Mouse (Mus musculus) kidney, postnatal 25 days (tissue): Measurements from ENCODE around the gene Cdc42ep2.

Experiments
- DNase-seq, 2 experiments: peaks; one replicate each; pipeline ENCODE4 v3.0.0; 2021; ENCODE audit warnings: mixed read lengths in 2 of 2

The Cdc42ep2 gene

DNA sequence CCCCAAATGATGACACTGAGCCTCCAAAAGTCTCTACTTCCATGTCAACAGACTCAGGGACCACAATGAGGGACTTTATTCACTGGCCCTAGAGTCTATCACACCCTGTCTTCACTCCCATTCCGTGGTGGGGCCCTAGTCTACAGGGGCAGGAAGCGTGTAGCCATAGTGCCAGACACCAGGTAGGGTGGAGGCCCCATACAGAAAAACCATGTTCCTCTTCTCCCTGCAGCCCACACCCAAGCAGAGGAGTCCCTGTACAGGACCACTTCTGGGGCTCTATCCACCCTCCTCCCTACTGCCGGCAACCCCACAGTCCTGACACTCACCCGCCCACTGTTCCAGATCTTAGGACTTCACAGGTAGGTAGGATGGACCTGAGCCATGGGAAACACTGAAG, 52.1 kb downstream of the Cdc42ep2 start:
- no peak for DNase-seq

DNA sequence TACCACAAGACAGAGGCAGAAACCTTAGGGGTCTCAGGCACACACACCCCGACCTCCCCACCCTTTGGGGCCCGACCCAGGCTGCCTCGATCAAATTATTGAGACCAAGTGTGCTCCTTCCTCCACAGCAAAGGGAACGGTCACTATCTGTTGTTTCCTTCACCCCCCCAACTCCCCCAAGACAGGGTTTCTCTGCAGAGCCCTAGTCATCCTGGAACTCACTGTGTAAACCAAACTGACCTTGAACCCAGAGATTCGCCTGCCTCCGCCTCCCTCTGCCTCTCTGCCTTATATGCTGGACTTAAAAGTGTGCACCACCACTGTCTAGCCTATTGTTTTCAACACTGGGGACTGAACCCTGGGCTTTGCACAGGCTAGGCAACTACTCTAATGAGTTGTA, 52.9 kb downstream of the Cdc42ep2 start:
- DNase-seq = no peak

DNA sequence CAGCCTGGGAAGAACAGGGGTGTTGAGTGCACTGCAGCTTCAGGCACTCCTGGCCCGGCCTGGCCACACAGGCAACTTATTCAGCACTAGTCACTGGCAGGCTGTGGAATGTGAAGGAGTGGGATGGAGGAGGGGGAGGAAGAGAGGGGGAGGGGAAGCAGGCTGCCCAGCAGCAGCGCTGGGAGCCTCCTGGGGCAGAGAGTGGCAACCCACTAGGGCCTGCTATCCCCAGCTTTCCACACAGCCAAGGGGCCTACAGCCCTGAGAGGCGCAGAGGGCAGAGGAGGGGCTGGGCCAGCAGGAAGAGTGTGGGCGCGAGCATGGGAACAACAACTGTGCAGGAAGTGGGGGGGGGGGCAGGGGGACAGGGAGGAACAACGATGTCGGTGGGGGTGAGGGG, 53.3 kb downstream of the Cdc42ep2 start:
- peak; percentile 39 to 64 for DNase-seq

DNA sequence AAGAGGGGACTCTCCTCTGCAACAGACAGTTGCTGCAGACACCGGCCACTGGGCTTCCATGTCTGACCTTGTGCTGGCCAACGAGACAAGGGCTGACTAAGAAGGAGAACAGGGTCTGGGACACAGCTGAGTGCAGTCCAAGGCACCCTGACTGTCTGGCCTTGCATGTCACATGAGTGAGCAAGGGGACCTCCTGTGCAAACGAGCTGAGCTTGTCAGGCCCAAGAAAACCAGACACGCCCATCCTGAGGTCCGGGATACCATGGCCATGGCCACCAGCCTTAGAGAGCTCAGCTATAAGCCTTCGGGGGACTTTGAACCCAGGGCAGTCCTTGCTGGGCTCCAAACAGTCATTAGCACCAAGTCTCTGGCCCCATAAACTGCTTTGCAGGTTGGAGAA, 56.5 kb downstream of the Cdc42ep2 start:
- no peak for DNase-seq
